Mouse (Mus musculus) kidney, embryonic 14.5 days (tissue): ENCODE measurements around the gene Cmpk1. TPM values are rescaled to one million over a fixed set of nuclear protein-coding genes. Genes with fewer than 3 reads are reported as not detected.

ENCODE experiments used
- ATAC-seq: fragments of 200-750 bp; cut with Nextera tagmentation; 2 replicates; pipeline ENCODE4 v1.8.0; 2017; ENCODE audit warnings: moderate number of reproducible peaks, mild to moderate bottlenecking, moderate TSS enrichment, moderate library complexity; ENCODE audit not compliant: low FRiP score, low TSS enrichment
- H3K27ac ChIP-seq: fragments of 300-500 bp; sonication (generic); 2 replicates; pipeline ENCODE4 v1.5.1; 2014; ENCODE audit warnings: low read depth, mild to moderate bottlenecking, low read length, moderate library complexity, mixed read lengths
- H3K27me3 ChIP-seq: fragments of 300-500 bp; sonication (generic); 2 replicates; pipeline ENCODE4 v1.6.1; 2014; ENCODE audit warnings: mild to moderate bottlenecking, low read length; ENCODE audit not compliant: control insufficient read depth, insufficient read depth
- H3K36me3 ChIP-seq: fragments of 300-500 bp; sonication (generic); 2 replicates; pipeline ENCODE4 v1.6.1; 2014; ENCODE audit warnings: low read length, mixed read lengths; ENCODE audit not compliant: control insufficient read depth, insufficient read depth
- H3K4me1 ChIP-seq: fragments of 300-500 bp; sonication (generic); 2 replicates; pipeline ENCODE4 v1.6.1; 2014; ENCODE audit warnings: low read length, mixed read lengths; ENCODE audit not compliant: control insufficient read depth, insufficient read depth
- H3K4me2 ChIP-seq: fragments of 300-500 bp; sonication (generic); replicated peaks from 2 replicates; pipeline ENCODE4 v1.6.1; 2014; ENCODE audit warnings: low read depth, mild to moderate bottlenecking, low read length
- H3K4me3 ChIP-seq: fragments of 300-500 bp; sonication (generic); 2 replicates; pipeline ENCODE4 v1.5.1; 2014; ENCODE audit warnings: mild to moderate bottlenecking, low read length
- H3K9ac ChIP-seq: fragments of 300-500 bp; sonication (generic); 2 replicates; pipeline ENCODE4 v1.6.1; 2014; ENCODE audit warnings: low read depth, mild to moderate bottlenecking, low read length, moderate library complexity
- H3K9me3 ChIP-seq: fragments of 300-500 bp; sonication (generic); 2 replicates; pipeline ENCODE4 v1.6.1; 2016; ENCODE audit warnings: low read length; ENCODE audit not compliant: control insufficient read depth
- WGBS: fragments of 180-500 bp; shearing (Covaris S2); extraction: QIAGEN DNeasy Blood & Tissue Kit; methylation state at CpG from one replicate; pipeline ENCODE4 v1.1.7; 2014; 5-methylcytosine and 5-hydroxymethylcytosine counted together
- polyA plus RNA-seq: library from polyadenylated mRNA; unstranded; fragments of >200 nt; fragmentation: Nextera tagmentation; extraction: Ambion mirVana; gene quantifications from 2 replicates; pipeline ENCODE4 v1.2.1, GENCODE M21; 2014

Cmpk1 gene
- polyA plus RNA-seq: 85.1 and 91.4 TPM in 2 replicates

DNA sequence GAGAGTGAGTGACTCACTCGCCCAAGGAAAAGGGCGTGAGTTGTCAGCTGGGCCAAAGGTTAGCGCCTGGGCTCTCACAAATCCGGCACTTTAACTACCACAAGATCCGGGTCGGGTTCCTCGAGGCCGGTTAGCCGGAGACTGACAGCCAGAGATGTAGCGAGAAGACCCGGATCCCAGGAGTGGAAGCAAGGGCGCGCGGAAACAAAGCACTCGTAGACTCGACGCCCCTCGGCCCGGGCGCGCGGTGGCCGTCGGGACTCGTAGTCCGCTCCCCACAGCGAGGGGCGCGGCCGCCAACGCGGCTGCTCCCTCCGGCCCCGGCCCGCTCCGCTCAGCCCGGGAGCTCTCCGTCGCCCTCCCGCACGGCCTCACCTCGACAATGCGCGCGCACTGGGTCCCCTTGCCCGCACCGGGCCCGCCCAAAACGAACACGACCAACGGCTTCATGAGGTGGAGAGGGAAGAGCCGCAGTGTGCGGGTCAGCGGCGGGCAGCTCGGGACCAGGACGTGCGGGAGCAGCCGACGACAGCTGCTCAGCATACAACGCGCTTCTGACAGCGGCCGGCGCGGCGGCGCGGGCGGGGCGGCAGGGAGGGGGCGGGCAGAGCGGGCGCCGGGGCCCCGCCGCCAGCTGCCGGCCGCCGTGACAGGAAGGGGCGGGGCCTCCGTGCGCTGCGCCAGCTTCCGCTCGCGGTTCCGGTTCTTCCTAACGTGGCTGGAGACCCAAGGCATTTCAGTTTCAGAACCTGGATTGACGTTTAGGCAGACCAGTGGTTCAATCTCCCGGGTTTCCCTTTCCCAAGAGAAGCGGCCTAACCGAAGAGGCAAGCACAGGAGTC is at the start of gene Cmpk1:
Cmpk1 (minus strand) TSS at position 651 of the 842 bp plus-strand sequence.
- under 1% methylated on average over 78 of the region's 93 CpGs for WGBS
- peak within 1 kb of the TSS; percentile 83 for H3K9ac ChIP-seq
- H3K27me3 ChIP-seq: no peaks in the 10 kb centered on the region
- H3K27ac ChIP-seq: peak within 1 kb of the TSS; percentile 98
- no peaks in the 10 kb centered on the region for H3K9me3 ChIP-seq
- peak; percentile 97 for ATAC-seq
- no peaks in the 10 kb centered on the region for H3K36me3 ChIP-seq
- H3K4me1 ChIP-seq: peaks cover 10% of the 10 kb centered on the region; the same call in 1 of the 2 replicates
- peak within 1 kb of the TSS; percentile 57 for H3K4me2 ChIP-seq
- H3K4me3 ChIP-seq: peak within 1 kb of the TSS; percentile 69

DNA sequence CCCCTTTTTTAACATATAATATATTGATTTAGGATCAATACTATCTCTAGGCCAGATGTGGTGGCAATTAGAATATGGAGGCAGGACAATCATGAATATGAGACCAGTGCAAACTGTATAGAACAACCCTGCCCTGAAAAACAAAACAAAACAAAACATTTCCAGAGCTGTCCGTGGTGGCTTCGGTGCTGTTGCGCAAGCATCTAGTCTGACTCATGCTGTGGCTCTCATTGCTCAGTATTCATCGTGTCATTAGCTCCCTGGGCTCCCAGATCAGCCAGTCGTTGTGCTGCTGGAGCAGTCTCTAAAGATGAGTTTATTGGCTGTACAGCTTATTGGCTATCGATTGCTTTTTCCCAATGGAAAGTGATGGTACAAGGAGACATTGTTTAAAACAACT is 48.0 kb upstream of the Cmpk1 start:
- Histone ChIP-seq H3K4me3 (no peak overlapping the region), H3K27me3 (no peaks in the 10 kb centered on the region), H3K4me1 (no peaks in the 10 kb centered on the region), H3K36me3 (peaks cover 46% of the 10 kb centered on the region), H3K9ac (no peak overlapping the region), H3K9me3 (no peaks in the 10 kb centered on the region), H3K4me2 (no peak overlapping the region), H3K27ac (no peak overlapping the region)
- WGBS: 84% methylated on average over 6 of the region's 6 CpGs
- ATAC-seq: no peak

DNA sequence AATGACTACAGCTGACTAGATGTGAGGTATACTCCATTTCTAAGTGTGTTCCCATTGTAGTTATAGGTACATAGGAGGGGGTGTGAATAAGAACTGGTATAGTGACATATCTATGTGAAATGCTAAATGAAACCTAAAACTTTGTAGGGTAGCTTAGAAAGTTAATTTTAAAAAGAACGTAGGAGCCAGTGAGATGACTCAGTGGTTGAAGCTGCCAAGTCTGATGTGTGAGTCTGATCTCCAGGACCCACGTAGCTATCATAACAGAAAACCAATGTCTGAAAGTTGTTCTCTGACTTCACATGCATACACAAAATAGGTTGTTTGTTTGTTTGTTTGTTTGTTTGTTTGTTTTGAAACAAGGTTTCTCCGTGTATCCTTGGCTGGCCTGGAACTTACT is 33.0 kb upstream of the Cmpk1 start:
- peaks cover 69% of the 10 kb centered on the region for H3K36me3 ChIP-seq
- no peak for ATAC-seq
- no peak overlapping the region for H3K9ac ChIP-seq
- H3K9me3 ChIP-seq: no peaks in the 10 kb centered on the region
- no peak overlapping the region for H3K27ac ChIP-seq
- no peaks in the 10 kb centered on the region for H3K27me3 ChIP-seq
- WGBS: 92% methylated on average over 3 of the region's 3 CpGs
- H3K4me1 ChIP-seq: no peaks in the 10 kb centered on the region
- H3K4me2 ChIP-seq: no peak overlapping the region
- no peak overlapping the region for H3K4me3 ChIP-seq

DNA sequence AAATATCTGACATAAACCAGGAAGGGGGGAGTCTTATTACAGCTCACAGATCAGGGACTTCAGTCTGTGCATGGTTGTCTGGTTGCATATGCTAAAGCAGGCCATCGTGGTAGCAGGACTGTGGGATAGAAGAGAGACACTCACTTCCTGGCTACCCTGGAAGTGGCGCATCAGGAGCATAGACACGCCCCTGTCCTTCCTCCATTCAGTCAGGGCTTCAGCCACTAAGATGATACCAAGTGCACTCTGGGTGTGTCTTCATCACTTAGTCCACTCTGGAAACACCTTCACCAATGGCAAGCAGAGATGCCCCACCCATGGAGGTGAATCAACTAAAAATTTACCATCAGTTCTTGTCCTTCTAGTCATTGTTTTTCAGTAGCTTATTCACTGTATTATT is 27.2 kb upstream of the Cmpk1 start:
- no peak for ATAC-seq
- WGBS: 89% methylated on average over 3 of the region's 3 CpGs
- Histone ChIP-seq H3K4me1 (no peaks in the 10 kb centered on the region), H3K9ac (no peak overlapping the region), H3K36me3 (peaks cover 62% of the 10 kb centered on the region), H3K9me3 (no peaks in the 10 kb centered on the region), H3K4me3 (no peak overlapping the region), H3K27ac (no peak overlapping the region), H3K4me2 (no peak overlapping the region), H3K27me3 (no peaks in the 10 kb centered on the region)

DNA sequence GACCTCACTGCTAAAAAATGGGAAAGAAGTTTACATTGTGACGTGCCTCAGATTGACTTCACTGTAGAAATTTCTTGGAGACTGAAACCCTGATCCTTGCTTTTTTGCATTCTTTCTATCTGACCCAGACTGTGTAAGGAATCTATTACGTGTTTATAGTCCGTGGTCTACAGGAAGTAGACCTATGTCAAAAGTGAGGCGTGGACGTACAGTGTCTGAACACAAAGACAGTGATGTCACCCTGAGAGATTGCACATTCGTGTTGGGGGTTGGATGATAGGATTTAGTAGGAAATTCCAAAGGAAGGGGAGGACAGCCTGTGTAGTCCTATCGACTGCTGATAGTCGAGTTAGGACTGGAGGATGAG is 13.4 kb upstream of the Cmpk1 start:
- Histone ChIP-seq H3K36me3 (peaks cover 12% of the 10 kb centered on the region), H3K27me3 (no peaks in the 10 kb centered on the region), H3K9me3 (no peaks in the 10 kb centered on the region; the same call in 1 of the 2 replicates), H3K27ac (peak overlapping the region; percentile 84), H3K9ac (peak overlapping the region; percentile 72), H3K4me2 (peak overlapping the region; percentile 53), H3K4me1 (peaks cover 13% of the 10 kb centered on the region), H3K4me3 (peak overlapping the region; percentile 74)
- under 1% methylated on average over 8 of the region's 8 CpGs for WGBS
- ATAC-seq: peak; percentile 53

DNA sequence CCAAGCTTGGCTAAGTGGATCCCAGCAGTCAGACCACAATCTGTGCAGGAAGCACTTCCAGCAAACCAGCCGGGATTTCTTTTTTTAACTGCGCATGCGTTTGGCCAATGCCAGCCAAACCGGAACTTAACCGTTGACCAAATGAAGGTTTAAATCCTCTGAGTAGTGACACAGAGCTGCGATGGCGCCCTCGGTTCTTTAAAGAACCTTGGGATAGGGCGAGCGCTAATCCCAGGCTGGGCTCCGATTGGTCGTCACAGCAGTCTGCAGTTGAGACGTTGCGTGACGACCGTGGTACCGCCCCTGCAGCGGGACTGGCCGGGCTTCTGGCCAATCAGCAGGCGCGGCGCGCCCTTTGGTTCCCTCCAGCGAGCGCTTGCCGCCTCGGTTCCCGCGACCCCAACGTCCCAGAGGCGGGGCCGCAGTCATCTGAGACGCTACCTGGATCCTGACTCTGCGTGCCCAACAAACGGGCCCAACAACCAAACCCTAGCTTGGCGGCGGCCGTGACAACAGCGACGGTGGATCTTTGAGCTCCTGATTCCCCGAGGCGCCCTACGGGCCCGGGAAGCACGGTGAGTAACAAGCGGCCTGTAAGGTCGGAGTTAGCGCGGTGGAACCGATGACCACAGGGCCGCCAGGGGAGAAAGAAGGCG is 12.9 kb upstream of the Cmpk1 start, which contains the start of gene Stil:
Stil (plus strand) TSS at position 387 of the 656 bp plus-strand sequence.
- Histone ChIP-seq H3K4me3 (peak within 1 kb of the TSS; percentile 74), H3K27me3 (no peaks in the 10 kb centered on the region), H3K36me3 (peaks cover 7% of the 10 kb centered on the region; the same call in 1 of the 2 replicates), H3K4me2 (peak within 1 kb of the TSS; percentile 58), H3K27ac (peak within 1 kb of the TSS; percentile 84), H3K4me1 (peaks cover 13% of the 10 kb centered on the region), H3K9me3 (no peaks in the 10 kb centered on the region; the same call in 1 of the 2 replicates), H3K9ac (peak within 1 kb of the TSS; percentile 72)
- ATAC-seq: peak; percentile 100
- under 1% methylated on average over 52 of the region's 52 CpGs for WGBS

DNA sequence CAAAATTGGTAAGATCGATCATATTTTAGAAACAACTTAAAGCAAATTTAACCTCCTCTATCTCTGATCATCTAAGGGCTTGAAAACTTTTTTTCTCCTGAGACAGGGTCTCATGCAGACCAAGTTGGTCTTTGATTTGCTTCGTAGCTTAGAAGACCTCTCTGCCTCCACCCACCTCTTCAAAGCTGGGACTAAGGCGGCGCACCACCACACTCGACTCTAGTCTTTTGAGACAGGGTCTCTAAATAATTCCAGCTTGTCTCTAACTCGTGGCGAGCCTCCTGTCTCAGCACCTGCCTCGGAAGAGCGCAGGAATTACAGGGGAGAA is 12.4 kb upstream of the Cmpk1 start:
- 0 out of 2 replicates have a peak, but pooled peaks cover 6% of the 10 kb centered on the region for H3K36me3 ChIP-seq
- no peaks in the 10 kb centered on the region; the same call in 1 of the 2 replicates for H3K9me3 ChIP-seq
- no peak; the same call in 1 of the 2 replicates for ATAC-seq
- H3K27ac ChIP-seq: peak overlapping the region; percentile 84; the same call in 1 of the 2 replicates
- peak overlapping the region; percentile 58 for H3K4me2 ChIP-seq
- peak overlapping the region; percentile 74 for H3K4me3 ChIP-seq
- no peaks in the 10 kb centered on the region for H3K27me3 ChIP-seq
- peaks cover 13% of the 10 kb centered on the region for H3K4me1 ChIP-seq
- WGBS: 8% methylated on average over 9 of the region's 9 CpGs
- peak overlapping the region; percentile 59 for H3K9ac ChIP-seq

DNA sequence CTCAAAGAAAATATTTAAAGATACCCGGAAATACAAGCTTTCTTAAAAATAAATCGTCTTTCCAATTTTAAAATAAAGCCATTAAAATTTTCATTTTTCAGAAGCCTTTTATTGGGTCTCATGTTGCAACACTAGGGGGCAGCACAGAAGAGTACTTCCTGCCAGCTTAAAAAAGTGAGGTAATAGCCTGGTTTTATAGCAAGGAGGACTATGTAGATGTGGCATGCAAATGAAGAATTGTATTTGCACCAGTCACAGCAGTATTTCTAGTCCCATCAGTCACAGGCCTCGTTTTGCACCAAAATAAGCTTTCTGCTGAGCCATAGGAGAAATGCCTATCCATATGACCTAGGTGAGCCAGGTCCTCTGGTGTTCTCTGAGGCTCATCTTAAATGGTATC is 10.0 kb upstream of the Cmpk1 start:
- H3K36me3 ChIP-seq: no peaks in the 10 kb centered on the region
- peaks cover 13% of the 10 kb centered on the region for H3K4me1 ChIP-seq
- no peak for ATAC-seq
- H3K27me3 ChIP-seq: no peaks in the 10 kb centered on the region
- no peak overlapping the region for H3K27ac ChIP-seq
- WGBS: 46% methylated on average over 3 of the region's 3 CpGs
- H3K4me3 ChIP-seq: no peak overlapping the region
- H3K9ac ChIP-seq: no peak overlapping the region
- H3K4me2 ChIP-seq: no peak overlapping the region
- H3K9me3 ChIP-seq: no peaks in the 10 kb centered on the region; the same call in 1 of the 2 replicates

DNA sequence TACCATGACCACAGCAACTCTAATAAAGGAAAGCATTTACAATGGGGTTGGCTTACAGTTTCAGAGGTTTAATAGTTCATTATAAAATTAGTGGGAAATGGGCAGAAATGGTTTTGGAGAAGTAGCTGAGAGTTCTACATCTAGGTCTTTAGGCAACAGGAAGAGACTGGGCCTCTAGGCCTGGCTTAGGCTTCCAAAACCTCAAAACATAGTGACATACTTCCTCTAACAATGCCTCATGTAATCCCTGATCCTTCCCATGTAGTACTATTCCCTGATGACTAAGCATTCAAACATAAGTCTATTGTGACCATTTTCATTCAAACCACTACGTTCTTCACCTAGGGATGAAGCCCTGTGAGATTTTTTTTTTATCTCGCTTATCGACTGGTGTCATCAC is 7.2 kb upstream of the Cmpk1 start:
- no peak for ATAC-seq
- Histone ChIP-seq H3K9ac (no peak overlapping the region), H3K27me3 (no peaks in the 10 kb centered on the region), H3K27ac (no peak overlapping the region), H3K9me3 (no peaks in the 10 kb centered on the region; the same call in 1 of the 2 replicates), H3K36me3 (no peaks in the 10 kb centered on the region), H3K4me1 (no peaks in the 10 kb centered on the region), H3K4me2 (no peak overlapping the region), H3K4me3 (no peak overlapping the region)
- WGBS: 95% methylated on average over 3 of the region's 3 CpGs
